Mouse (Mus musculus) frontal cortex, postnatal 14 days (tissue): ENCODE measurements around the gene Cggbp1.
"Not testable (repeated sequence)": the region's sequence is repeated elsewhere in the genome, so short reads cannot be mapped to it uniquely, and the experiment has no call there.

Experiments used
- DNase-seq, 2 experiments: peaks; one replicate each; pipeline ENCODE4 v3.0.0; 2022; ENCODE audit warnings: low spot score in 2 of 2

The Cggbp1 gene

DNA sequence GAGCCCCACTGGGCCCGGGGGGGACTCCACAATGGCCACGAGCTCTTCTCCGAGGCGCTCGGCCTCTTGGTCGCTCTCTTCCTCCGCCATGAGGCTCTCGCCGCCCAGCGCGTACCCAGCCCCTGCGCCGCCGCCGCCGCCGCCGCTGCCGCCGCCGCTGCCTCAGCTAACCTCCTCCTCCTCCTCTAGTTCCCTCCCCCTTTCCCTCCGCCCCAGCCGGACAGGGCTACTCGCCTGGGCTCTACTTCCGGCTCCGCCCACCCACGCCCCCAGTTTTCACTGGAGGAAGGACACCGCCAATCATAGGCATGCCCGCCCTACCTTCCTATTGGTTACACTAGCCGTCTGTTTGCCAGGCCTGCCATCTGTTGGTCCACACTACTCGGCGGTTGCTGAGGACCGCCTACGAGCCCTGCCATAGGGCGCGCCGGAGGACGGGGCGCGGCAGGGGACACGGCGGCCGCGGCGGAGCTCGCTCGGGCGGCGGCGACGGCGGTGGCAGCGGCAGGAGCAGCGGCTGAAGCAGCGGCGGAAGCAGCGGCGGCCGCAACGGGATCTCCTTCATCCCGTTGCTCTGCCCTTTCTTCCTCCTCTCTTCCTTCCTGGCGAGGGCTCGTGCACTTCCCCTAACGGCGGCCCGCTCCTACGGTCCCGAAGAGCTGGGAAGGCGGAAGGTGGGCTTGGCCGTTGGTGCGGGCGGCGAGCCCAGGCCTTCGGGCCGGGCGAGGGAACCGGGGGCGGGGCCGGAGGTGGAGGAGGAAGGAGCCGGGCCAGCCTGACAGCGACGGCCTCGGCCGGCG lies at the start of gene Cggbp1, which contains the start of gene Zfp654:
Cggbp1 (plus strand) TSS at position 434 of the 800 bp plus-strand sequence.
Zfp654 (minus strand) TSS at position 90 of the 800 bp plus-strand sequence.
- DNase-seq: peak; percentile 99 to 100

DNA sequence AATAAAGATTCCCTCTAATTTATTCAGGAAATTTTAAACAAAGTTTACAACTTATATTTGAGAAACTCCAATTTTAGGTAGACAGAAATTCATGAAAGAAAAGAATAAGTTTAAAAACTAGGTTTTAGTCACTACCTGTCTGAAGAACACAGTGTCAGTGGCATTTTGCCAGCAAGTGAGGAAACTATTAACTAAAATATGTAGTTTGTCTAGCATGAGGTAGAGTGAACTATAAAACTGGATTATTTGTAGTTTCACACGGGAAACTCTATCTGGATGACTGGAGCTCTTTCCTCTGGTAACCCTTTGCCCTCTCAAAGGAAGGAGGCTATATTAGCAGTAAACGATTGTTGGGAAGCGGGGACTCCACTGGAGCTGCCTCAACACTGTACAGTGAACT lies 48.8 kb upstream of the Cggbp1 start:
- DNase-seq: no peak

DNA sequence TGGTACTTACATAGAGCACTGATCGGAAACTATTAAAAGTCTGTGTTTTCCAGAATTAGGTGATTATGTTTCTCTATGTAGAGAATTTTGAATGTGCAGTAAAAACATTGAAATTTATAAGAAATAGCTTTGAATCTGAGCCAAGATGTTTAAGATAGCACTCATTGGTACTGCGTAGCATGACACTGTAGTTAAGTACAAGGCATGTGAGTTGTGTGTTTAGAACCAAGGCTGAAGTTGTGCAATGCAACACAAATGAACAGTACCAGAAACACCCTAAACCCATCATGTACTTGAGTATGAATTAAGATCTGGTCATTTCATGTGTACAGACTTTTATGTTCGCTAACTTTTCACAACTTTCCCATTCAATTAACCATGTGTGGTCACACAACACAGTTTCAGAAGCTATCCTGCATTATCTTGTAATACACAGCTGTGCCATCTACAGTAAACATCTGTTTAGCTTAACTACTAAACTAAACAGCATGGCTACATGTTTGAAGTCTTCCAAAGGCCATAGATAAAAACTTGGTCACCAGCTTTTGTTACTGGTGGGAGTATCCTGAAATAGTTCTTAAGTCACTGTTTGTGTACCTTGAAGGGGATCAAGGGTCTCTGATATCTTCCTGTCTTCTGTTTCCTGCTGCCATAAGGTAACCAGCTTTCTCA lies 34.6 kb upstream of the Cggbp1 start:
- no peak for DNase-seq

DNA sequence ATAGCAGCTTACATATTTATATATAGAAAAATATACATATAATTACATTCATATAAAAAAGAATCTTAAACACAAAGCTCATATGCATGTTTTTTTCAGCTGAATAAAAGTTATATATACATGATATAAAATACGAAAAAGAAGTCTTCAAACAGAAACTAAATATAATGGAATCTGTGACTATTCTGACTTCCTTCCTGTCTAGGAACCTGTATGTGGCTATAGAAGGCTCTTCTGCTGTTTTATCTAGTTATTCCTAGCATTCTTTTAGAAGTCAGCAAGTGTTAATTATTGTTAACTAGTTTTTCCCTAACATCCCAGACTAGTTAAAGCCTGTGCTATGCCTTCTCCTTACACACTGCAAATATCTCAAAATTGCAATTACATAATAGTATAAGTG lies 27.9 kb upstream of the Cggbp1 start:
- DNase-seq: no peak

DNA sequence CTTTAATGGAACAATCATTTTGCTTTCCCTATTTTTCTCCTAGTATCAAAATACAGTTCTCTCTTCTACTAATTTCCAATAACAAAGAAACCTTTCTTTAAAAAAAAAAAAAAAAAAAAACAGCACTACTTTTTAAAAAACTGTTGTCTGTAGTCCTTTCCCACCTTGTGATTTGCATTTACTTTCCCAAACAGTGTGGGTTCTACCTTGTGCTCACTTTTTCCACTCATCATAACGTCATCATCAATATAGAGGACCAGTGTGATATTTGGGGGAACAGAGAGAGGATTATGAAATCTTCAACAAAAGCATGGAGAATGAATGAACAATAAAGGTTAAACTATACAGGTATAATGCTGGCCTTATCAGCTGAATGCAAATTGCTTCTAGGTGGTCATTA lies 27.3 kb upstream of the Cggbp1 start:
- DNase-seq: no peak

DNA sequence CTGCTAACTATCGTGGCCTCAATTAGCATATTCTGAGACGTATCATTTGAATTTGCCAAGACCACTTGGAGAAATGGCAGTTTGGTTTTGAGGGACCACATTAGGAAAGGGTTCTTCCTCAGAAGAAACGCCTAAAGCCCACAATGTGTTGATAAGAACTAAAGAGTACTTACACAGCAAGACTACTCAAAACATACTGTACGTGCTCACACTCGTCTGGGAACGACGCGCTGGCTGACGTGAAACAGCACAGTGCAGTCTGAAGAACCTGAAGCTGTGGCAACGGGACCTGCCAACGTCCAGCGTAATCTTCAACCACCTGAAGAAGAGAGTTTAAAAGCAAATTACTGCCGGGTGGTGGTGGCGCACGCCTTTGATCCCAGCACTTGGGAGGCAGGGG lies 21.5 kb upstream of the Cggbp1 start:
- no peak for DNase-seq

DNA sequence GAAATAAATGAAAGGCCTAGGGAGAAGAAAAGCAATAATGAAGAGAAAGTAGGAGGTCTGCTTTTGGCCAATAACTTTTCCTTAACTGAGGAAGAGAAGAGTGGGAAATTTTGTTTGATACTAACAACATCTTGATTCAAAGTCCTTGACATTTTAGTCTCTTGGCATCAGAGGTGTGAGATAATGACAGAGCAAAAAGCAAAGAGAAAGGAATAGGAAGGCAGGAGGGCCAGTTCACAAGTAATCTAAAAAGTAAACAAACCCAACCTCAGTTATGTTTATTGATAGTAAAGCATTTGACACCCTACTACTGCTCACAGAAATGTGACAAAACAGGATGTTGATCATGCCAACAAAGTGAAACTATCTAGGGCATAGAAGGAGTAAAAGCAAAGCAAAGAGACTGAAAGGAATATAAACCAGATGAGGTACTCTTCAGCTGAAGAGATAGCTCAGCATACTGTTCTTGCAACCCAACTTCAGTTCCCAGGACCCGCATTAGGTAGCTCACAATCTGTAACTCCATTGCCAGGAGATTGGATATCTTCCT lies 15.7 kb upstream of the Cggbp1 start:
- DNase-seq: no peak

DNA sequence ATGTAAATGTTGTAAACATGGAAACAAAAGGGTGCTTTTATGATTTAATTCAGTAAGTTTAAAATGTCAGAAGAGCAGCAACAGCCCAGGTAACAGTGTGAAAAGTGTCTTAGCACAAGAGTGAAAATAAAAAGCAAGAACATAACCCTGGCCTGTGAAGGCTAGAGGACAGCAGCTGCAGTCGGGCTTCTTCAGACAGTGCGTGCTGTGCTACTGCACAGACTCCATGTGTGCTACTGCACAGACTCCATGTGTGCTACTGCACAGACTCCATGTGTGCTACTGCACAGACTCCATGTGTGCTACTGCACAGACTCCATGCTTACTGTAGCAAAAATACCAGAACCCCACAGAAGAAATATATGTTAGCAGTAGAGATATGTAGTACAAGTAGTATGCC lies 15.1 kb upstream of the Cggbp1 start:
- DNase-seq: no peak

DNA sequence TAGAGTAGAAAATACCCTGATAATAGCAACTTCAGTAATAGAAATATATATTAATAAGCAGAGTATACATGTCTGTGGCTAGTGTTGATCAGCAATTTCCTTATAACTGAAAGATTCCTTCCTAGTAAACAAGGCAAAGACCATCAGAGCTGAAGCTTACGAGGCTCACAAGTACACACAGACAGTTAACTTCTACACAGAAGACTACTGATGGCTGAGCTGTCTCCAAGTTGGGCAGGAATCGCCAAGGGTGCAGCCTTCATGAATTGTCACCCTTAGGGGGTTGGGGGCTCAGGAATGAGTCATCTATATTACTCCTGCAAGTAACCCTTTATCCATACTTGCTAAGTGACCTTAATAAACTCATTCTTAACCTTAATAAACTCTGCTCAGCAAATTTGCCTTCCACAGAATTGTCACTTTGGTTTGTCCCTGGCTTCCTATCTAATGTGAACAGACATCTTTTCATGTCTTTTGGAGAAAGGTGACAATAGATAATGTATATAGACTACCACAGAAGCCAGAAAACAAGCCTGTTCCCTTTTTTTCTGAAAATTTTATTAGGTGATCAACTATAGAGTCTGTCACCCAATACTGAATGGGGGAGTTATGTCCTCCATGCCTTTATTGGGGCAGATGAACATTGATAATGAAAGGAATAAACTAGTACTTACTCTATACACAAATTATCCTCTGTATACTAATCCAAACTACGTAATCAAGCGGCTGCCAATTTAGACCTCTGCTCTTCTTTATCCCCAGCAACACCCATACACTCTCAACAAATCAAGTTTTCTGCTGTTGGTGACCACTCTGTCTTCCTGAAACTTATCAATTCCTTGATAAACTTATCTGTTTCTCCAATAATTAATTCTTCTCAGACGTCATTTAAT lies 10.1 kb upstream of the Cggbp1 start:
- no peak for DNase-seq

DNA sequence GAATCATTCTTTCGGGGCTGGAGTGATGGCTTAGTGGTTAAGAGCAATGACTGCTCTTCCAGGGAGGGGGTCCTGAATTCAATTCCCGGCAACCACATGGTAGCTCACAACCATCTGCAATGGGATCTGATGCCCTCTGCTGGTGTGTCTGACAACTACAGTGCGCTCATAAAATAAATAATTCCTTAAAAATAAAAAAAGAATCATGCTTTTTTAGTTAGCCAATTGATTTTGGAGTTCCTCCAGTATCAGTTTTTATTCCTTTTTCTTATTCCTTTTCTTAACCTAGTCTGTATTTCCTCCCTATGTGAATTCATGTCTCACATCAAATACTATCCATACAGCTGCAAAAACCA lies 9.4 kb upstream of the Cggbp1 start:
- DNase-seq: no peak

DNA sequence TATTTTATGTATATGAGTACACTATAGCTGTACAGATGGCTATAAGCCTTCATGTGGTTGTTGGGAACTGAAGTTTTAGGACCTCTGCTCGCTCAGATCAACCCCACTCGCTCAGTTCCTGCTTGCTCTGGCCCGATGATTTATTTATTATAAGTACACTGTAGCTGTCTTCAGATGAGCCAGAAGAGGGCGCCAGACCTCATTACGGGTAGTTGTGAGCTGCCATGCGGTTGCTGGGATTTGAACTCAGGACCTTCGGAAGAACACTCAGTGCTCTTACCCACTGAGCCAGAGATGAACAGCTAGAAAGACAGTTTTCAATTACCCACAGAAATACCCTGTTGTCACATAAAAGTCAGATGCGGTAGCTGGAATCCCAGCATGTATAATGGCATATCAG lies 5.8 kb upstream of the Cggbp1 start:
- no peak for DNase-seq

DNA sequence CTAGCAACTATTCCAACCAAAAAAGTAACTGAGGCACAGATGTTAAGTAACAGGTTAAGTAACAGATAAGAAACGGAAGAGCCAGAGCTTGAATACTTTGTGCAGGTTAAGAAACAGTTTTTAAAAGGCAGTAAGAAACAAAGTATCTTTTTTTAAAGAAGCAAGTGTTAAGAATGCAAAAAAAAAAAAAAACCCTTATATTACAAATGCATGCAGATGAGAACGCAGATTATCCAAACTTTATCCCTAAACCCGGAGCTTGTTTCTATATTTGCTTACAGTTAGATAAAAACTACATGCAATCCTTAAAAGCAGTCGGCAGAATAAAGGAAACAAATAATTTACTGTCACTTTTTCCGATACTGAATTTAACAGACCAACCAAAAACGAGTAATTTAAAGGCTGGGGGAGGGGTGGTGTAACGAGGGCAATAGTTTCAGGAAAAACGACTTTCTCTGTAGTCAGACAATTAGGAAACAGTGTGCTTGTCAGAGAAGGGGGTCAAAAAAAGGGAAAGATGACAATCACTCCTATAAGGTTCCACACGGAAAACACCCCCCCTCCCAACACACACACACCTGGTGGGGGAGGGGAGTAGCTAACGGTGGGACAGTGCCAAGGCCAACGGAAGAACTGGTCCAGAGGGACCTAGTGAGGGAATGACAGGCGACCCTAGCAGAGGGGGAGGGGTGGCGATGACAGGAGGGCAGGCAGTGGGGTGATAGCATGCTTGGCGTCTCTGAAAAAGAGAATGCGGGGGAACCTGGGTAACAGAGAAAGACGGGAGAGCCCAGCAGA lies 1.3 kb upstream of the Cggbp1 start:
- DNase-seq: peak; percentile 21 to 26

DNA sequence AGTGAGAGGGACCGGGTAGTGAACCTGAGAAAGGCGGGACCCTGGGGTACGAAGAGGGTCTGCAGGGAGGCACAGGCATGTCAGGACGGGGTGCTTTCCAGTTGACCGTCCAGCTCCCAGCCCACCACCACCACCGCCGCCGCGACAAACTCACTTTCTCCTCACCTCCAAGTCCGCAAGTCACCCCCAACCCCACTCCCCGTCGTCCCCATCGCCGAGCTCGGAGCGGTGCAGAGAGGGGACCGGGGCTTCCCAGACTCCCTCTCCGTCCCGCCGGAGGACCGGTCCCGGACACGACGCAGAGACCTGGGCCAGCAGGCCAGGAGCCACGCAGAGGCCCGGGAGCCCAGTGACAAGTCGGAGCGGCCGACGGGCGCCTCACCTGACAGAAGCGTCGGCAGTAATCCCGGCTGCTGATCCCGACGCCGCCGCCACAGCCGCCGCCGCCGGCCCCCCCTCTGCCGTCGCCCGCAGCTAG lies 672 bp upstream of the Cggbp1 start:
- no peak for DNase-seq

DNA sequence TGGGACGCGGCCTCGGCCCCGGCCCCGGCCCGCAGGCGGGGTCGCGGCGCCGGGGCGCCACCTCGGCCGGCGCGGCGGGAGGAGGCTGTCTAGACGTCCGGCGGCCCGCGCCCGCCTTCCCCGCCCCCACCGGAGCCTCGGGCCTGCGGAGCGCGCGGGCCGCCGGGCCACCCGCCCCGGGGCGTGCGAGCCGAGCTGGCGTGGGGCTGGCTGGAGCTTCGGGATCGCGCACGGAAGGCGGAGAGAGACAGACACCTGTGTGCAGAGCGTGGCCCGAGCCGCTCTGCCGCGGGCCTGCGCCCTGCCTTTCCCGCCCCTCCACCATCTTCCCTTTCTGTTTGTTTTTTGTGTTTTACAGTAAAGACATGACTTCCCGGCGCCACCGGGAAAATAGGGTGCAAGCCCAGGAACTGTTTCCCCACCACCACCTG lies 660 bp downstream of the Cggbp1 start:
- DNase-seq: peak; percentile 8 to 11

DNA sequence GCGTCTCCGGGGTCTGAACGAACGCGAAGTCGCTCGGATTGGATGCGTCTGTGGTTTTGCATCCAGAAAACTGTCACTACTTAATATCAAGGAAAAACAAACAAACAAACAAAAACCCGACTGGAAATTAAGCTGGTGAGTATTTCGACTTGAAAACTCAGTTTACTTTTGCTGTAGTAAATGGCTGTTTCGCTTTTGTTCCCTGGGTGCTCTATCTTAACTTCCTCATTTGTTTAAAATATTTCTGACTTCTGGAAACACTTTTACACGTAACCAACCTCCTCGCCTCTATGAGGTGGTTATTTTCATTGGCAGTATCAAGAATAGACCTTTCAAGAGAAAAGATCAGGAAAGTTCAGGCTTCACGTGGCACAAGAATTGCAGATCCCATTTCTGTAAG lies 1.1 kb downstream of the Cggbp1 start:
- no peak for DNase-seq

DNA sequence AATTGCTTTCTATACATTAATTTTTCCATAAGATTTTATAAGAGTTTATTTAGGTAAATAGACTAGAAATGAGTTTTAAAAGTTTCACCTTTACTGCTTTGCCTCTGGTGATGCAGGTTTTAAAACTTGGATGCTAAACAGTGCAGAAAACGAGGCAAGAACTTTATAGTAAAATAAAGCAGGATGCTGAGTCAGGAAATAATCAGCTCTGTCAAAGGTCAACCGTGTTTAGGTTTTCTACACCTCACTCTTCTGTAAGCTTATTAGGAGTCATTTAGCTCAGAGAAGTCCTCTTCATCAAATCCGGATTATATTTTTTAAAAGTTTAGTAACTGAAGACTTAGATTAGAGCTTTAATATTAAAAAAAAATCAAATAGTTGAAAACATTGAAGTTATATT lies 5.2 kb downstream of the Cggbp1 start:
- DNase-seq: no peak

DNA sequence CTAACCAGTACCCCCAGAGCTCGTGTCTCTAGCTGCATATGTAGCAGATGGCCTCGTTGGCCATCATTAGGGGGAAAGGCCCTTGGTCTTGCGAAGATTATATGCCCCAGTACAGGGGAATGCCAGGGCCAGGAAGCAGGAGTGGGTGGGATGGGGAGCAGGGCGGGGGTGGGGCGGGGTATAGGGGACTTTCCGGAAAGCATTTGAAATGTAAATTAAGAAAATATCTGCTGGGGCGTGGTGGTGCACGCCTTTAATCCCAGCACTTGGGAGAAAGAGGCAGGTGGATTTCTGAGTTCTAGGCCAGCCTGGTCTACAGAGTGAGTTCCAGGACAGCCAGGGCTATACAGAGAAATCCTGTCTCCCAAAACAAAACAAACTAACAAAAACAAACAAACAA lies 14.0 kb downstream of the Cggbp1 start:
- DNase-seq: not testable (repeated sequence)

DNA sequence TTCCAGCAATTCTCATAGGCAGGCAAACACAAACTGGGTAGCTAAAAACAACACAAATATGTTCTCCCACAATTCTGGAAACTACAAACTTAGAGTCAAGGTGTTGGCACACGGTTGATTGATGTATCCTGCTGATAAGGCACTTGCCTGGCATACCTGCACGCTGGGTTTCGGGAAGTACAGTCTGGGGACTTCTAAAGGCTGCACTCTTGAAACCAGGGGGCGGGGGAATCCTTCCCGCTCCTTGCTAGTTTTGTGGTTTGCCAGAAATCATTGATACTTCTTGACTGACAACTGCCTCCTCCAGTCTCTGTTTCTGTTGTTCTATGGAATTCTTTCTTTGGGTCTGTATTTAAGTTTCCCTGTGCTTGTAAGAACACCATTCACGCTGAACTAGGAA lies 16.8 kb downstream of the Cggbp1 start:
- DNase-seq: no peak

DNA sequence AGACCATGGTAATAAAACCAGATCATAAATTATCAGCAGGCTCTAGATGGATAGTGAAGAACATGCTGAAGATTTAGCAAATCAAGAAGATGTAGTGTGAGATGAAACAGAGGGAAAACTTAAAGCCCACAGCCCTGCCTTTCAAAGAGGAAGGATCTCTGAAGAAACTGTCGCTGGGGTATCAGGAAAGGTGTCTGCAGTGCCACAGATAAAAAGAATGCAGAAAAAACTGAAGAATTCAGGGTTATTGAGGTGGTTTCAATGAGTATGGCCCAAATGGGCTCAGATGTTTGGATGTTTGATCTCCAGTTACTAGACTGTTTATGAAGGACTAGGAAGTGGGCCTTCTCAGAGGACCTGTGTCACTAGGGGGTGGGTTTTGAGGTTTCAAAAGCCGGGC lies 17.8 kb downstream of the Cggbp1 start:
- no peak for DNase-seq

DNA sequence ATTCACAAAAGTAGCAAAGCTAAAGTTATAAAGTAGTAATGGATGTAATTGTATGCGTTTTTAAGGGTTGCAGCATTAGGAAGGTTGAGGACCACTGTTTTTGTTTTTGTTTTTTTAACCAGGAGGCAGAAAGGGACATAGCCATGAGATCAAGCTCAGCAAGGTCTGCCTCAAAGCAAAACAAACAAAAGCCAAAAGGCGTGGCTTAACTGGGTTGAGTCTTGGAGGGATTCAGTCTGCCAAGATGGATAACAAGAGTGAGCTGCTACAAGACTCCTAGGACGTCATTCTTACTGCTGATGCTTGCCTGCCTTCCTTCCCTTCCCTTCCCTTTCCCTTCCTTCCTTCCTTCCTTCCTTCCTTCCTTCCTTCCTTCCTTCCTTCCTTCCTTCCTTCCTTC lies 20.5 kb downstream of the Cggbp1 start:
- DNase-seq: no peak

DNA sequence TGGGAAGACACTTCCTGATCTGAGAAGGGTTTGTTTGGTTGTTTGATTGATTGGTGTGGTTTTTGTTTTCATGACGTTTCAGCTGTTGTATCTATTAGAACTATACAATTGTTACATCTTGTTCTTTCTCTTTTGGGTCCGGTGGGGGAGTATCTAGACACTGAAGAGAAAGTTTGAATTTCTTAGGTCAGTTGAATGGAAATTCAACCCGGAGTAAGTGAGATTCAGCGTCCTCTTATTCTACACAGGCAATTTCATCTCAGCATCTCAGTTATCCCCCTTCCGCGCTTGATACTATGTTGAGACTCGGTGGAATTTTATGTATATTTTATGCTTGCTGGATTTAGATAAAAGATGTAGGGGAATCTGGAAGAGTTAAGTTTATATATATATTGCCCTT lies 21.0 kb downstream of the Cggbp1 start:
- DNase-seq: no peak
